8 mouse cellular contexts compared by ENCODE assay signal in genomic region chr7:68070626-68071025, GRCm38 (mm10).
DNase-seq lines count a peak whose midpoint lies in the region; ATAC-seq and TF ChIP-seq lines count a peak whose summit lies in the region.

No protein-coding gene starts in this region.

- no peak for ATAC-seq in kidney, embryonic 14.5 days (ENCODE audit: low FRiP score, low TSS enrichment)
- peak; percentile 92 for ATAC-seq in erythroblast, adult 5-6 weeks (replicated peaks; ENCODE audit: low FRiP score, poor library complexity, severe bottlenecking)
- peak; percentile 76 for ATAC-seq in heart, embryonic 15.5 days (replicated peaks; ENCODE audit: insufficient number of reproducible peaks, insufficient read depth, low FRiP score, low read depth)
- peak; percentile 64 for ATAC-seq in lung, postnatal 0 days

- no peak overlapping the region for H3K9ac ChIP-seq in kidney, embryonic 14.5 days (ENCODE audit: low read depth, low read length)
- no peak overlapping the region for H3K9ac ChIP-seq in heart, embryonic 15.5 days
- H3K9ac ChIP-seq in lung, postnatal 0 days (replicated peaks; ENCODE audit: low read depth), result no peak overlapping the region

- 39% methylated on average over 7 of the region's 7 CpGs for WGBS in kidney, embryonic 14.5 days
- 5% methylated on average over 7 of the region's 7 CpGs for WGBS in heart, embryonic 15.5 days
- WGBS in large intestine, adult 2 months, result 5% methylated on average over 7 of the region's 7 CpGs
- WGBS in lung, postnatal 0 days, result 1% methylated on average over 7 of the region's 7 CpGs

- no peaks in the 10 kb centered on the region for H3K36me3 ChIP-seq in kidney, embryonic 14.5 days (ENCODE audit: control insufficient read depth, insufficient read depth, low read length)
- no peaks in the 10 kb centered on the region for H3K36me3 ChIP-seq in heart, embryonic 15.5 days
- no peaks in the 10 kb centered on the region for H3K36me3 ChIP-seq in lung, postnatal 0 days (ENCODE audit: insufficient read depth, low read length)

- TF ChIP-seq CTCF in lung, postnatal 0 days (IDR thresholded peaks at IDR 0.05), result peak; percentile 56

- peak; percentile 83 for DNase-seq in kidney, adult 11 months
- DNase-seq in adrenal gland, postnatal 25 days, result peak; percentile 76
- peak; percentile 46 for DNase-seq in large intestine, adult 2 months (ENCODE audit: low read depth, low spot score)
- peak; percentile 89 for DNase-seq in lung, postnatal 0 days (ENCODE audit: low spot score)
- DNase-seq in testis, postnatal 14 days (ENCODE audit: low spot score), result peak; percentile 44

- no peak overlapping the region for H3K4me3 ChIP-seq in kidney, embryonic 14.5 days (ENCODE audit: low read length)
- no peak overlapping the region for H3K4me3 ChIP-seq in heart, embryonic 15.5 days
- H3K4me3 ChIP-seq in lung, postnatal 0 days (ENCODE audit: low read depth, low read length), result no peak overlapping the region

- H3K27me3 ChIP-seq in kidney, embryonic 14.5 days (ENCODE audit: control insufficient read depth, insufficient read depth, low read length), result no peaks in the 10 kb centered on the region
- no peaks in the 10 kb centered on the region for H3K27me3 ChIP-seq in heart, embryonic 15.5 days
- no peaks in the 10 kb centered on the region for H3K27me3 ChIP-seq in lung, postnatal 0 days (replicated peaks; ENCODE audit: insufficient read depth, low read length)

- H3K9me3 ChIP-seq in kidney, embryonic 14.5 days (ENCODE audit: control insufficient read depth, low read length), result no peaks in the 10 kb centered on the region
- no peaks in the 10 kb centered on the region for H3K9me3 ChIP-seq in heart, embryonic 15.5 days (replicated peaks)
- no peaks in the 10 kb centered on the region for H3K9me3 ChIP-seq in lung, postnatal 0 days (ENCODE audit: low read length)

- H3K4me2 ChIP-seq in kidney, embryonic 14.5 days (replicated peaks; ENCODE audit: low read depth, low read length), result no peak overlapping the region
- H3K4me2 ChIP-seq in heart, embryonic 15.5 days, result peak overlapping the region; percentile 22
- H3K4me2 ChIP-seq in lung, postnatal 0 days (replicated peaks; ENCODE audit: low read depth, low read length), result peak overlapping the region; percentile 30; the same call in 1 of the 2 replicates

- no peak overlapping the region for H3K27ac ChIP-seq in kidney, embryonic 14.5 days (ENCODE audit: low read depth, low read length)
- peak overlapping the region; percentile 73 for H3K27ac ChIP-seq in heart, embryonic 15.5 days
- no peak overlapping the region for H3K27ac ChIP-seq in lung, postnatal 0 days (ENCODE audit: low read length)

- H3K4me1 ChIP-seq in kidney, embryonic 14.5 days (ENCODE audit: control insufficient read depth, insufficient read depth, low read length), result peaks cover 39% of the 10 kb centered on the region
- H3K4me1 ChIP-seq in heart, embryonic 15.5 days (replicated peaks), result peaks cover 76% of the 10 kb centered on the region
- peaks cover 17% of the 10 kb centered on the region; the same call in 1 of the 2 replicates for H3K4me1 ChIP-seq in lung, postnatal 0 days (ENCODE audit: insufficient read depth, low read depth, low read length)

- no peak for TF ChIP-seq EP300 in lung, postnatal 0 days (IDR thresholded peaks at IDR 0.05)
